Mouse (Mus musculus): ENCODE results near the gene Olfr1419.
"Not testable (repeated sequence)": the region's sequence is repeated elsewhere in the genome, so short reads cannot be mapped to it uniquely, and the experiment has no call there.

DNA sequence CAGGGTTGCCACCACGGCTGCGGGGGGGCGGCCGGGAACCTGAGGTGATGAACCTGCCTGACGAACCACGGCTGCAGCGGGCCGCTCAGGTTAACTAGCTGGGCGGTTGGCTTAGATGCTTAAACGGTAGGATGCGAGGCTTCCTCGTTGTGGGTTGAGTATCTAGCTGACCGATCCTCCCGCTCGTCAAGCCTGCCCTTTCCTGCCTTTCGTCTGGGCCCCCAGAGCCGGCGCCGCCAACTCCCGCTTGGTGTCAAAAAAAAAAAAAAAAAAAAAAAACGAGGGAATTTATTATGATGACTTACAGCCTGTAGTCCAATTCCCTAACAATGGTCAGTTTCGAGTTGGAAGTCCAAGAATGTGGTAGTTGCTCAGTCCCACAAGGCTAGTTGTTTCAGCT, 3.5 kb upstream of the Olfr1419 start:
- TF ChIP-seq CTCF (IDR thresholded peaks at IDR 0.05; ENCODE audit: insufficient read depth, low read length); POLR2A (IDR thresholded peaks at IDR 0.05; ENCODE audit: borderline replicate concordance, extremely low read depth, low read depth, low read length): not testable (repeated sequence)

All from lung, adult 2 months (tissue).